Mouse (Mus musculus) limb, embryonic 10.5 days (tissue): Measurements from ENCODE around the gene Rbfox1. TPM values are rescaled to one million over a fixed set of nuclear protein-coding genes. Genes with fewer than 3 reads are reported as not detected.
A peak's percentile ranks its signal among the peaks of the same experiment; 100 is the strongest.

Experiments used
- DNase-seq: peaks from one replicate; pipeline ENCODE4 v3.0.0-alpha.2; 2017; ENCODE audit warnings: low spot score
- H3K27ac ChIP-seq: fragments of 300-500 bp; sonication (generic); 2 replicates; pipeline ENCODE4 v1.5.1; 2016; ENCODE audit warnings: mild to moderate bottlenecking
- H3K27me3 ChIP-seq: fragments of 300-500 bp; sonication (generic); 2 replicates; pipeline ENCODE4 v1.6.1; 2016; ENCODE audit warnings: low read depth, mild to moderate bottlenecking; ENCODE audit not compliant: poor library complexity, severe bottlenecking
- H3K36me3 ChIP-seq: fragments of 300-500 bp; sonication (generic); 2 replicates; pipeline ENCODE4 v1.6.1; 2016; ENCODE audit warnings: mild to moderate bottlenecking, moderate library complexity
- H3K4me1 ChIP-seq: fragments of 300-500 bp; sonication (generic); 2 replicates; pipeline ENCODE4 v1.6.1; 2016
- H3K4me3 ChIP-seq: fragments of 300-500 bp; sonication (generic); 2 replicates; pipeline ENCODE4 v1.5.1; 2016; ENCODE audit warnings: mild to moderate bottlenecking, moderate library complexity
- H3K9me3 ChIP-seq: fragments of 300-500 bp; sonication (generic); replicated peaks from 2 replicates; pipeline ENCODE4 v1.6.1; 2016; ENCODE audit warnings: mild to moderate bottlenecking
- WGBS: fragments of 180-500 bp; shearing (Covaris S2); methylation state at CpG from one replicate; pipeline ENCODE4 v1.1.7; 2016; 5-methylcytosine and 5-hydroxymethylcytosine counted together
- polyA plus RNA-seq: library from polyadenylated mRNA; unstranded; fragments of >200 nt; fragmentation: Nextera tagmentation; extraction: Ambion mirVana; gene quantifications from 2 replicates; pipeline ENCODE4 v1.2.1, GENCODE M21; 2016

The Rbfox1 gene
- polyA plus RNA-seq, 1 experiment from 2014 or later = 0.64 TPM

DNA sequence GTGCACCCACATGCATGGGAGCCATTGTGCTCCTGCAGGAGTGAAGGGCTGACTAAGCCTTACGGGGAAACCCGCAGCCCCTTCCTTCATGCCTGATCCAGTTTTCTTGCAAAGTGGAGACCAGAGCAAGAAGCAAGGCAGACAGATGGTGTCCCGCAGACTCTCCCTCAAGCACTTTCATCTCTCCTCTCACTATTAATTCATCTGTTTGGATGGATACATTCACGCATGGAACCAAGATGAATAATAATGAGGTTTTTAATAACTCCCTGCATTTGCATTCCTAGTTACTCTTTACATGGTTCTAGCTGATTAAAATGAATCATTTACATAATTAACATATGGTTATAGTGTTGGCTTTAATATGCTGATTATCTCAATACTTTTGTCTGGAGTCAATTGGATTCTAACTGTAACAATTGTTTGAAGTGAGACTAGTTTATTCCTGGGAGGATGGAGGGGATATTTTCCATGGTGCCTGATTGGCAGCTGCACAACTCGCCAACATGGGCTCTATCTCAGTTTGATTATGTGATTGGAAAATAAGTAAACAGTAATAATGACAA, 1221.4 kb downstream of the Rbfox1 start:
- H3K27me3 ChIP-seq = no peaks in the 10 kb centered on the region
- H3K27ac ChIP-seq = no peak overlapping the region
- H3K4me1 ChIP-seq = no peaks in the 10 kb centered on the region
- H3K4me3 ChIP-seq = no peak overlapping the region
- no peak for DNase-seq
- no peaks in the 10 kb centered on the region for H3K9me3 ChIP-seq
- 91% methylated on average over 5 of the region's 5 CpGs for WGBS
- H3K36me3 ChIP-seq = no peaks in the 10 kb centered on the region

DNA sequence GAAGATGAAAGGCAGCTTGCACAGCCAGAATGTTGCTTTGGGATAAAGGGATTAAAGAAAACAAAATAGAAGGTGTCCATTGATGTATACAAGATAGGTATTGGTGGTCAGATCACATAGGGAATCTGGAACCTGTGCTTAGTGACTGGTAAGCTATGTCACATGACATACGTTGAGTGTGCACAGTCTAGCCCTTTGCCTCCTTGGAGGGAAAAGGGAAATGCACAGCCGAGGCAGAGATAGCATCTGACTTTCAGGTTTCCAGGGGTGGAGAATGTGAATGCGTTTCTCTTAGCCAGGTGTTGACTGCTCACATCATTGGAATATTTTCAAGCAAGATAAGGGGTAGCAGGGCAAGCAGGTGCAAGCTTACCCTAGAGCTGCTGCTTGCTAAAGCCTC, 1230.8 kb downstream of the Rbfox1 start:
- WGBS = 69% methylated on average over 3 of the region's 3 CpGs
- Histone ChIP-seq H3K27ac (no peak overlapping the region), H3K36me3 (no peaks in the 10 kb centered on the region), H3K27me3 (no peaks in the 10 kb centered on the region), H3K4me1 (no peaks in the 10 kb centered on the region), H3K9me3 (no peaks in the 10 kb centered on the region), H3K4me3 (no peak overlapping the region)
- DNase-seq = no peak

GRCm38 (mm10) chr16:7129591-7129990, 1244.4 kb downstream of the Rbfox1 start:
- Histone ChIP-seq H3K27me3 (no peaks in the 10 kb centered on the region), H3K4me3 (no peak overlapping the region), H3K4me1 (no peaks in the 10 kb centered on the region), H3K9me3 (no peaks in the 10 kb centered on the region), H3K27ac (no peak overlapping the region), H3K36me3 (no peaks in the 10 kb centered on the region)
- 97% methylated on average over 5 of the region's 5 CpGs for WGBS
- DNase-seq = no peak

GRCm38 (mm10) chr16:7132434-7132833, 1247.3 kb downstream of the Rbfox1 start:
- Histone ChIP-seq H3K27me3 (no peaks in the 10 kb centered on the region), H3K9me3 (no peaks in the 10 kb centered on the region), H3K4me3 (no peak overlapping the region), H3K4me1 (no peaks in the 10 kb centered on the region), H3K27ac (no peak overlapping the region), H3K36me3 (no peaks in the 10 kb centered on the region)
- 81% methylated on average over 1 of the region's 1 CpGs for WGBS
- DNase-seq = no peak

DNA sequence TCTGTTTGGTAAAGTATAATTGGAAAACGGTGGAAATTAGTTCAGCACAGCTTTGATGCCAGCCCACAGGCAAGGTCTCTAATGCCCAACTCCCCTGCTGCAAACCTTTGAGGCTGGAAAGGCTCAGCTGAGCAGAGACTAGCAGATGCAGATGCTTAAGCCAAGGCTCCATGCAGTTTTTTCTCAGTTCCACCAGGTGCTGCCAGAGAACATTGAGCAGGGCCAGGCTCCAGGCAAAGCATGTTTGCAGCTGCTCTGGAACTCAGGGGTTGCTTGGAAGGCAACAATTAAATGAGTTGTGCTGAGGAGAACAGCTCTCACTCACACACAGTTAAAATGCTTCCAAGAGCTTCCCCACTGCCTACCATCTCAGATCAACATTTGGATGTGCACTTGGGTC, 1251.8 kb downstream of the Rbfox1 start:
- Histone ChIP-seq H3K27me3 (no peaks in the 10 kb centered on the region), H3K36me3 (no peaks in the 10 kb centered on the region), H3K9me3 (no peaks in the 10 kb centered on the region), H3K4me3 (no peak overlapping the region), H3K27ac (no peak overlapping the region), H3K4me1 (no peaks in the 10 kb centered on the region)
- DNase-seq = peak; percentile 36
- WGBS = 62% methylated on average over 1 of the region's 1 CpGs

GRCm38 (mm10) chr16:7139480-7139879, 1254.3 kb downstream of the Rbfox1 start:
- no peaks in the 10 kb centered on the region for H3K36me3 ChIP-seq
- no peaks in the 10 kb centered on the region for H3K4me1 ChIP-seq
- H3K9me3 ChIP-seq = no peaks in the 10 kb centered on the region
- DNase-seq = no peak
- no peak overlapping the region for H3K4me3 ChIP-seq
- no peaks in the 10 kb centered on the region for H3K27me3 ChIP-seq
- H3K27ac ChIP-seq = no peak overlapping the region
- 88% methylated on average over 2 of the region's 2 CpGs for WGBS

DNA sequence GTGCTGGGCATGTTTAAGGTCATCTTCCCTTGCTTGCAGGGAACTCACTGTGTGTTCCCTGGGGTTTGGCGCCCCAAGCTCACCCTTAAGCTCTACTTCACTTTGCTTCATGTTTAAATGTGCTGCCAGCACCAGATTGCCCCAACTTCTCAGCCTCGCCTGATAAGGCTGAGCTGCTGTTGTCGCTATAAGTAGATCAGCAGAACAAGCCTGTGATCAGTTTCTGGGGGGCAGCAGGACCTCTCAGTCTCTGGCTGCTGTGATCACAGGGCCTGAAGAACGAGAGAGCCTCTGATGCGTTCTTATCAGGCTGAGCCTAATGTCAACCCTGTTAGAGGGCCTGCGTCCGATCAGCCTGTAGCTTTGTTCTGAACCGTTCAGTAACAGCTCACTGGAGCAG, 1255.8 kb downstream of the Rbfox1 start:
- Histone ChIP-seq H3K4me1 (no peaks in the 10 kb centered on the region), H3K27me3 (no peaks in the 10 kb centered on the region), H3K36me3 (no peaks in the 10 kb centered on the region), H3K4me3 (no peak overlapping the region), H3K9me3 (no peaks in the 10 kb centered on the region), H3K27ac (no peak overlapping the region)
- no peak for DNase-seq
- WGBS = 75% methylated on average over 8 of the region's 8 CpGs

DNA sequence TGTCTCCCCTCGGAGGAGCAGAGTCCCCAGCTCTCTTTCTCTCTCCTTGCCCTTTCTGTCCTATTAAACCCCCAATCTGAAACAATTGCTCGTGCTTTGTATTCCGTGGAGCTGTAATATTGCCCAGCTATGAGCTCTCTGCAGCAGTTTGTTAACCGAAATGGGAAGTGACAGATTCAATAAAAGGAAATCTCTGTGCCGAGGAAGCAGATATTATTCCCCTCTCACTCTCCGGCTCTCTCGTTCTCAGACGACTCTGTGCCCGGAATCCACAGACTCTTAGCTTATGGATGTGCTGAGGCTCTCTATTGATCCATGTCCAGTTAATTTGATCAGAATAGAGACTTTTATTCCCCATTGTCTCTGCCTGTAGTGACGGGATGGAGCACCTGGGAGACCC, 1260.3 kb downstream of the Rbfox1 start:
- H3K36me3 ChIP-seq = no peaks in the 10 kb centered on the region
- no peak for DNase-seq
- WGBS = 88% methylated on average over 10 of the region's 10 CpGs
- H3K4me3 ChIP-seq = no peak overlapping the region
- H3K27ac ChIP-seq = no peak overlapping the region
- peaks cover 14% of the 10 kb centered on the region for H3K4me1 ChIP-seq
- H3K9me3 ChIP-seq = no peaks in the 10 kb centered on the region
- no peaks in the 10 kb centered on the region for H3K27me3 ChIP-seq

DNA sequence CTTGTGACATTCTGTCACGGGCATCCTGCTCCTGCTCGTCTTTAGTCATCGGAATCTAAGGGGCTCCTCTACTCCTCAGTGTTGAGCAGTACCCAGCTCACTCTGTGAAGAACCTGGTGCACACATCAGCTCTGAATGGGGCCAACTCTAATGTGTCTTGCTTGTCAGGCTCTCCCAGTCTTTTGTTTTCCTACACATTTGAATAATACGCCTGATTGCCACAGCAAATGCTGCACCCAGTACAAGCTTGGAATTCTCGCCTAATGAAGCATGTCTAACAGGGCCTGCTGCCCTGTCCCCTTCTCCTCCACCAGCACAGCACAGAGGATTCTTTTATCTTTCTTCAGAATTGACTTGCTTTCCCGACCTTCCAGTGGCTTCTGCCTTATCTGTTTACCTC, 1261.3 kb downstream of the Rbfox1 start:
- Histone ChIP-seq H3K27ac (no peak overlapping the region), H3K36me3 (no peaks in the 10 kb centered on the region), H3K9me3 (no peaks in the 10 kb centered on the region), H3K27me3 (no peaks in the 10 kb centered on the region), H3K4me1 (peaks cover 19% of the 10 kb centered on the region), H3K4me3 (no peak overlapping the region)
- DNase-seq = no peak
- WGBS = 56% methylated on average over 6 of the region's 6 CpGs

- Histone ChIP-seq H3K9me3 (no peaks in the 10 kb centered on the region), H3K27ac (no peak overlapping the region), H3K4me3 (no peak overlapping the region), H3K36me3 (no peaks in the 10 kb centered on the region), H3K27me3 (no peaks in the 10 kb centered on the region), H3K4me1 (peaks cover 19% of the 10 kb centered on the region)
- no peak for DNase-seq
- WGBS = 81% methylated on average over 2 of the region's 2 CpGs
Measured at GRCm38 (mm10) chr16:7147884-7148283, 1262.7 kb downstream of the Rbfox1 start.

DNA sequence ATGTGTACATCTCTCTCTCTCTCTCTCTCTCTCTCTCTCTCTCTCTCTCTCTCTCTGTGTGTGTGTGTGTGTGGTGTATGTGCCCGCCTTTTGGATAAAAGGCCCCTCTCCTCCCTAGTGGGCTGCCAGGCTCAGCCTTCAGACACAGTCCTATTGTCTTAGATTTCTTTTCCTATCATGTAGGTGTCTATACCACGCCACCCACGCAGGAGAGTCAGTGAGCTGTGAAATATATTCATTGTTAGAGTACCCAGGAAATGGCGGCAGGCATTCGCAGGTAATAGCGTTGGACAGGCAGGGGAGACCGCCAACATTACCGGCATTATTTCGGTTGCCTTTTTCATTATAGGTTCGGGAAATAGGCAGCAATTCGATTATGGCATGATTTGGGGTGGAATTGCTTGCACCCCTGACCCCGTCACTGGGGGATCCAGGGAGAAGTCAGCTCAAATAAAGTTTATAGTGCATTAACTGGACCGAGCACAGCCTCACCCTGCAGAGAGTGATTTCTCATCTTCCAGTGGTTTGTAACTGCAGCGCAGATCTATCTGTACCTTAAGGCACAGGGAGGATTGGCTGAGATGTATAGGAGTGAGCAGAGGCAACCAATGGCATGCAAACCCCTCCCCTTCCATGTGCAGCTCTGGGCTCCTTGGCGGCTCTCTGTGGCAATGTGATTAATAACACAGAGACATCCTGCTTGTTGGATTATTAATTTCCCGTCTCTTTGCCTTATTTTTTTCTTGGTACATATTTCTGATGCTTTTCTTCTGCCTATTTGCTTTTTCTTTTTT, 1264.1 kb downstream of the Rbfox1 start:
- no peak overlapping the region for H3K4me3 ChIP-seq
- DNase-seq = peak; percentile 39

DNA sequence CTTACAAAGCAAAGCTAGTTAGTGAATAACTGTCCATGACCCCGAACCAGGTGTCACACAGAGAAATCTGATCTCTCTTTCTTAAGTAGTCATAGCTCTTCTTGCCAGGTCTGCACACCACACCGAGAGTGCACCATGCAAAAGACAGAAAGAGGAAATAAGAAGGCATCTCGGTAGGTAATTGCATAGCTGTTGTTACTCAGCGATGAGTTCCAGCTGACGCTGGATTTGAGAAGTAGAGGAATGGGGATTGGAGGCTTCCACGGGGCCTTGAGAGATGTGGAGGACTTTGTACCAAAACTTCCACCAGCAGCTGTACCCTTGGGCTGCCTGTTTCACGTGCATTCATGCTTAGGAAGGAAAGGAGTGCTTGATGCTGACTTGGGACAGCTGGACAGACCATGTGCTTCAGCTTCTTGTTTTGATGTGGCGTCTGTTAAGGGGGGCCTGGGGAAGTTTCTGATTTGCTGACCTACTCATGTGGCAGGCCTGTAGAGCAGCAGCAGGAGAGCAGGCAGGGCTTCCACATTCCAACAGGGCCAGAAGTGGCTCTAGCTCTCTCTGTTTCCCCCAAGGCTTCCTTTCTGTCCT, 1265.1 kb downstream of the Rbfox1 start:
- H3K4me1 ChIP-seq = peaks cover 19% of the 10 kb centered on the region
- DNase-seq = peak; percentile 63
- H3K36me3 ChIP-seq = no peaks in the 10 kb centered on the region
- 32% methylated on average over 8 of the region's 8 CpGs for whole genome bisulfite sequencing
- peak overlapping the region; percentile 26 for H3K4me3 ChIP-seq
- no peaks in the 10 kb centered on the region for H3K27me3 ChIP-seq
- H3K9me3 ChIP-seq = no peaks in the 10 kb centered on the region
- H3K27ac ChIP-seq = peak overlapping the region; percentile 76

More for the DNA sequence above, 1264.1 kb downstream of the Rbfox1 start:
- Histone ChIP-seq H3K36me3 (no peaks in the 10 kb centered on the region), H3K27ac (0 out of 2 replicates have a peak overlapping the region, but pooled peaks have one; percentile 76), H3K9me3 (no peaks in the 10 kb centered on the region), H3K4me1 (peaks cover 19% of the 10 kb centered on the region), H3K27me3 (no peaks in the 10 kb centered on the region)
- WGBS = 78% methylated on average over 16 of the region's 16 CpGs

DNA sequence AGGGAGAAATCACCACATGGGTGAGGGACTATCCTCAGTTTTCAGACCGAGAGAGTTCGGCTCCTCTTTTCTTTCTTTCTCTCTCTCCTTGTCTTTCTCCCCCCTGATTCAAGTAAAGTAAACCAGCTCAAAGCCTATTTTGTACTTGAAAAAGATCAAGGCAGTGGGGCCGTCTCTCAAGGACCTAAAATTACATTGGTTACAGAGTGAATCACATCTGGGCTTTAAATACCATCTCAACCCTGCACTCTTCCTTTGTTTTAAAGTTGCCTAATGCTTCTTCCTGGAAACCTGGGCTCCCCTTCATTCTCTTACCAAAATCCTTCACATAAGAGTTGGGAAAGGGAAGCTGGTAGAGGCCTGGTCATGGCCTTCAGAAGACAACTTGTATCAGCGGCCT, 1267.2 kb downstream of the Rbfox1 start:
- H3K9me3 ChIP-seq = no peaks in the 10 kb centered on the region
- no peak for DNase-seq
- no peaks in the 10 kb centered on the region for H3K27me3 ChIP-seq
- WGBS = 86% methylated on average over 4 of the region's 4 CpGs
- H3K4me1 ChIP-seq = peaks cover 19% of the 10 kb centered on the region
- H3K36me3 ChIP-seq = no peaks in the 10 kb centered on the region
- H3K27ac ChIP-seq = no peak overlapping the region
- no peak overlapping the region for H3K4me3 ChIP-seq
